Mouse (Mus musculus) erythroblast, embryonic 14.5 days (primary cell): Measurements from ENCODE around the gene Sf3b5.

Experiments used
- GATA1 ChIP-seq: IDR thresholded peaks from 2 replicates; pipeline ENCODE4 v1.6.1; 2012; ENCODE audit warnings: low read length, inconsistent platforms, mixed read lengths
- TAL1 ChIP-seq: IDR thresholded peaks from 3 replicates; pipeline ENCODE4 v1.6.1; 2012; ENCODE audit warnings: low read length, inconsistent platforms, mixed read lengths

GRCm38 (mm10) chr10:12977787-12978212 is 27.3 kb upstream of the Sf3b5 start:
- TF ChIP-seq TAL1 (no peak), GATA1 (no peak)
